Mouse (Mus musculus) adrenal gland, adult 18-20 months (tissue): ENCODE measurements around the gene Ankrd50. TPM values are rescaled to one million over a fixed set of nuclear protein-coding genes. Genes with fewer than 3 reads are reported as not detected.

Experiments used
- DNase-seq, 2 experiments: peaks; one replicate each; pipeline ENCODE4 v3.0.0; 2021 to 2022; ENCODE audit warnings: low spot score in 2 of 2
- long read RNA-seq, 2 experiments: library from polyadenylated mRNA; stranded (forward); transcript quantifications; one replicate each; pipeline ENCODE4 v2.0.0; 2021
- total RNA-seq, 2 experiments: library from RNA; stranded (reverse); gene quantifications; 1 replicate in 1 of 2; 2 replicates in 1 of 2; pipeline ENCODE4 v1.2.3; 2021

The Ankrd50 gene
- 10 to 100 TPM; 23.9 to 31.4 TPM for total RNA-seq
- long read RNA-seq, experiment 1, partial matches to known transcripts: 1 of 7 reads
- long read RNA-seq, experiment 1, other reads (novel, unspliced or antisense): 5 of 7 reads
- long read RNA-seq, experiment 2, full-length matches to known transcripts: 5 of 13 reads
- long read RNA-seq, experiment 2, partial matches to known transcripts: 1 of 13 reads
- long read RNA-seq, experiment 2, other reads (novel, unspliced or antisense): 7 of 13 reads

- DNase-seq: peak; percentile 99 to 100
Measured at GRCm38 (mm10) chr3:38484191-38485106, at the start of gene Ankrd50. Ankrd50 (minus strand) TSS chr3:38484844.

- DNase-seq: no peak
Measured at GRCm38 (mm10) chr3:38534245-38534644, 49.6 kb upstream of the Ankrd50 start.

- no peak for DNase-seq
Measured at GRCm38 (mm10) chr3:38520426-38520825, 35.8 kb upstream of the Ankrd50 start.

DNA sequence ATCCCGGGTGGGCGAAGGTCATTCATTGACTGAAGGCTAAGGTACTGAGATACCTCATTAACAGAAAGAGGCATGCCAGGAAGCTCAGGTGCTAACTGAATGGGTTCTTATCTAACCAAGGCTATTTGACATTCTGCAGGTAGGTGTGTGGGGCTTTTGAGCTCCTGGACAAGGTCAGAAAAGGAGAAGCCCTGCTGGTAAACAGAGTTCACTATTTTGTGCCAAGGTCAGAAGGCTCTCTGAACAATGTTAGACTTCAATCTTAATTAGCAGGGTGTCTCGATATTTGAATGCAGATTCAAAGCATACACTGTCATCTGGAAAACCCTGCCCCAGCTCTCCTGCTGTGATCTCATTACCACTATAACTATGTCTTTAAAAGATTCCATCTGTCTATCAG, 35.3 kb upstream of the Ankrd50 start:
- no peak for DNase-seq

DNA sequence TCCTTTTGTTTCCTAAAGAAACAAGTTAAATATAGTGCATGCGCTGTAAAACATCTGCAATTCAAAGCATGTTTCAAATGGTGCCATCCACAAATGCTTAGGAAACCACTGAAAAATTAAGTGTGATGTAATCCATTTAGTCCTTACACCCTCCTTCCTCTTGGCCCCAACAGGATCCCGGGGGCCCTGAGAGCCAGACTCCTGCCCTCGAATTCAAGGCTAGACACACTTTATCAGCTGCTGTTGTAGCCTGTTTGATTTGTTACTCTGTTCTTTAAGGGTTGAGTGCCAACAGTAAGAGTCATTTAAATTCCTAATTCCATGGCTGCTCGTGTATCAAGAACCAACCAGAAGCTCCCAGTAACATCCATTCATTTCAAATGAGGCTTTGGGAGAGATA, 19.0 kb upstream of the Ankrd50 start:
- DNase-seq: no peak

- DNase-seq: no peak
Measured at GRCm38 (mm10) chr3:38502156-38502555, 17.5 kb upstream of the Ankrd50 start.

GRCm38 (mm10) chr3:38501739-38502138, 17.1 kb upstream of the Ankrd50 start:
- DNase-seq: no peak

DNA sequence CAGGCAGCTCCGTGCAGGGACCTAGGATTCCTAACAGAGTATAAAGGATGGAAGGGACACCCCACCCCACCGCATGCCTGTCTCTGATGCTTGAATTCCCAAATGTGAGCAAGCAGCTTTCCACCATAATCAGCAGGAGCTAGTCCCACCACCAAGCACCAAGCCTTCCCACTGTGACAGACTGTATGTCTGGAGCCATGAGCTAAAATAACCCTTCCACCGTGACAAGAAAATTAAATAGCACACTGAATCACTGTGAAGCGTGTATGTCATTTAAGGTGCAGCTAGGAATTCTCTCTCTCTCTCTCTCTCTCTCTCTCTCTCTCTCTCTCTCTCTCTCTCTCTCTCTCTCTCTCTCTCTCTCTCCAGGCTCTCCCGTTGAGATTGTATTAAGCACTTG, 16.7 kb upstream of the Ankrd50 start:
- no peak for DNase-seq

GRCm38 (mm10) chr3:38498561-38498960, 13.9 kb upstream of the Ankrd50 start:
- no peak for DNase-seq

GRCm38 (mm10) chr3:38496795-38497385, 12.2 kb upstream of the Ankrd50 start:
- DNase-seq: no peak

DNA sequence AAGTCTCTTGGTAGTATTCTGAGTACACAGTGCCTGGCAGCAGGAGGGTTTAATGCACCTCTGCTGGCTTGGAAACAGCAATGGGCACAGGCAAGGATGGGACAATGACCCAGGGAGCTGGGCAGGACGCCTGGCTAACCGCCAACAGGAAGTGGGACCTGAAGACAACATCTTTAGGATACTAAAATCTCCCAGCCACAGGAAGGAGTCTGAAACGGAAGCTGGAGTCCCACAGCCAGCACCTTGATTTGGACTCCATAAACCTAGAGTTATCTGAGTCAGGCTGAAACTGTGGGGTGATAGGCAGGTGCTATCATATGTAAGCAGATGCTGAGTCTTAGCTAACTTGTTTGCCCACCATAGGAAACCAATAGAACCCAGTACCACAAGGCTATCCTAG, 7.1 kb upstream of the Ankrd50 start:
- no peak for DNase-seq

DNA sequence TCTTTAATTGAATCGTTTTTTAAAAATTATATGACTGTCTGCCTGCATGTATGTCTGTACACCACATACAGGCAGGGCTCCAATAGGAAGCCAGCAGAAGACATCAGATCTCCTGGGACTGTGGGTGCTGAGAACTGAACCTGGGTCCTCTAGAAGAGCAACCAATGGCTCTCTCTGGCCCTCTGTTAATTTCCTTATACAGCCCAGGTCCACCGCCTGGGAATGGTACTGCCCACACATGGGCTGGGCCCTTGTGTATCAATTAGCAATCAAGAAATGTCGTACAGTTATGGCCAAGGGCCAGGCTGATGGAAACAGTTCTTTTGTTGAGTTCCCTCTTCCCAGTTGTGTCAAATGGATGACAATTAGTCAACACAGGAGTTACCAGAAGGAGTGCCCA, 6.6 kb upstream of the Ankrd50 start:
- DNase-seq: no peak

- no peak for DNase-seq
Measured at GRCm38 (mm10) chr3:38490720-38491119, 6.1 kb upstream of the Ankrd50 start.

- no peak for DNase-seq
Measured at GRCm38 (mm10) chr3:38485107-38485545, 482 bp upstream of the Ankrd50 start.

DNA sequence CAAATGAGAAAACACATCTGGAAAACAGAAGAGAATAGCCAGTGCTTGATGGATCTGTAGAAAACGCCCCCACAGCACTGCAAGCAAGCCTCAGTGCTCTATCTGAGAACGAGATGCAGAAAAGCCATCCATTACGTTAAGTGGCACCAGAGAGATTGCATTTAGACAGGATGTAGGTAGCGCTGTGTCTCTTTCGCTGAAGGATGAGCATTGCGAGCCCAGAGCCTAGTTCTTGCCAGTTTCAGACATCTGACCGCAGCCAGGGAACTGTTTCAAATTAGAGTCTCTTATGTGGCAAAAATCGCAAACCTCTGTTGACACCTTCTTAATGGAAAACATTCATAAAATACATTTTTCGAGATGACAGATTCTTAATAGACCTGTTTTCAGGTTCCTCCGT, 1.1 kb downstream of the Ankrd50 start:
- DNase-seq: no peak

- peak in 1 of 2 experiments; percentile 24 for DNase-seq
Measured at GRCm38 (mm10) chr3:38482749-38483148, 1.9 kb downstream of the Ankrd50 start.

DNA sequence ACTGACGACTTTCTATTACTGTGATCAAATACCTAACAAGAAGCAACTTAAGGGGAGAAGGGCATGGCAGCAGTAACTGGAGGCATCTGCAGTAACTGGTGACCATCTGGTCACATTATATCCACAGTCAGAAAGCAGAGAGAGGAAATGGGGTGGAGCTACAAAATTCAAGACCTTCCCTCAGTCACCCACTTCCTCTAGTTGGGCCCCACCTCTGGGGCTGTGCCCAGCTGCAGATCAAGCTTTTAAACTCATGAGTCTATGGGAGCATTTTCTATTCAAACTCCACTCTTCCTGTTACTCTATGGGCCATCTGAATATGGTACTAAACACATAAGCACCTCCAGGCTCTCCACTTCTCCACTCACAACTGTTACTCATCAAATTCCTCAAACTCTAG, 3.5 kb downstream of the Ankrd50 start:
- DNase-seq: no peak

GRCm38 (mm10) chr3:38477936-38478335, 6.7 kb downstream of the Ankrd50 start:
- no peak for DNase-seq

DNA sequence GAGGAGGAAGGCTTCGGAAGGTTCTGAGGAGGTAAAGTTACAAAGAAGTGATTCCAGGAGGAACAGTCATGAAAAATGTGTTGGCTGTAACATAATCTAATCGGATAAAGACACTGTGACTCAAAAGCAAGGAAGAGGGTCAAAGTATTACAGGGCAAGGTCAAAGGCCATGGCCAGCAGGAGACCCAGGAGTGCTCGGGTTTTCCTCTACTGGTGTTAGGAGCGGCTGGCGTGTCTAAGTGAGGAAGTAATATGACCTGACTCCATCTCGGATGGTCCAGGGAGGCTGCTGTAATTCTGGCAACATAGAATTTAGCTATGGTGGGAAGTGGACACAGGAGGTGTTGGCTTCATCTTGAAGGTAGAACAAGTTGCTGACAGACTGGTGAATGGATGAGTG, 9.1 kb downstream of the Ankrd50 start:
- no peak for DNase-seq

DNA sequence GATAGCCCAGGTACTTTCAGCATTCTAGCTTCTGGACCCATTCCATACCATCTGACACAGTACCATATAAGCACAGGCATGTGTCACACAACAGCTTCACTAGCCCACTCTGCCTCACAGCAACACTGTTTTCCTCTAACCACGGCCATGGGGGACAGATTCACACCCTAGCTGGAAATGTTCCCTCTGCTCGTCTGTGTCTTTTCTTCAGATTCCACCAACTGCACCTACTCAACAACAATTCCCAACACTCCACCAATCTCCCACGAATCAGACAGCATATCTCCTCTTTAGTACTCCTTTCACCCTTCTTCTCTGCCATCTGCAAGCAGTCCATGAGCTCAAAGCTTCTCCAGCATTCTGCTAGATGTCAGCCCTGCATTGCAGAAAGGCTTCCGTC, 11.5 kb downstream of the Ankrd50 start:
- DNase-seq: no peak

- no peak for DNase-seq
Measured at GRCm38 (mm10) chr3:38471516-38471915, 13.1 kb downstream of the Ankrd50 start.

DNA sequence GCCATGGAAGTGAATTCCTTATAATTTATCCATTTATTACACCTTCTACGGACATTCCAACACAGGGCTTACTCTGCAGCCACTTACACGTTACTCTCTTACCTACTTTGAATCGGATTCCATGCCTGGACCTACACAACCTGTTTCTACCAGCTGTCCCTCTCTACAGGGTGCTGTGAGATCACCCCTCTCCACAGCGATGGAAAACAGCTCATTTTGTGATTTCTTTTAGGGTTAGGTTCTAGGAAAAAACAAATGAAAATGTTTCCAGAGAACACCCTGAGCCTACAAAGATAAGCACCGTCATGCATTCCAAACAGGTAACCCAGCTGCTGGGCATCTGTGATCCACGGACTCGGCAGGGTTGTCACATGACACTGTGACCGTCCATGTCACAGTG, 16.5 kb downstream of the Ankrd50 start:
- no peak for DNase-seq
